Mouse (Mus musculus) lung, adult 2 months (tissue): ENCODE data around the gene Igsf23. TPM values are rescaled to one million over a fixed set of nuclear protein-coding genes. Genes with fewer than 3 reads are reported as not detected.
"Not testable (repeated sequence)": the region's sequence is repeated elsewhere in the genome, so short reads cannot be mapped to it uniquely, and the experiment has no call there.

Experiments
- DNase-seq: peaks from one replicate; pipeline ENCODE4 v3.0.0; 2022
- H3K4me1 ChIP-seq: fragments of 200-500 bp; 2 replicates; pipeline ENCODE4 v1.6.1; 2011; ENCODE audit warnings: low read length; ENCODE audit not compliant: control insufficient read depth, insufficient read depth
- H3K4me3 ChIP-seq: fragments of 200-500 bp; replicated peaks from 2 replicates; pipeline ENCODE3; 2011; ENCODE audit warnings: low read depth, mild to moderate bottlenecking, control low read depth, low read length; ENCODE audit errors: extremely low read depth
- CTCF ChIP-seq: fragments of 200-500 bp; IDR thresholded peaks from 2 replicates; pipeline ENCODE4 v1.5.1; 2011; ENCODE audit warnings: mild to moderate bottlenecking, low read length, control low read depth; ENCODE audit not compliant: insufficient read depth
- POLR2A ChIP-seq: fragments of 200-500 bp; IDR thresholded peaks from 2 replicates; pipeline ENCODE4 v1.6.1; 2011; ENCODE audit warnings: low read depth, mild to moderate bottlenecking, control low read depth, low read length, borderline replicate concordance; ENCODE audit errors: extremely low read depth
- WGBS: fragments of 180-500 bp; shearing (Covaris S2); methylation state at CpG from one replicate; pipeline ENCODE4 v1.1.7; 2018; 5-methylcytosine and 5-hydroxymethylcytosine counted together
- polyA plus RNA-seq: library from polyadenylated mRNA; depleted of rRNA; stranded (reverse); fragments of >200 nt; gene quantifications from 2 replicates; pipeline ENCODE4 v1.2.3, GENCODE M21; 2012; rRNA removed

Gene Igsf23
- polyA plus RNA-seq, result 1.2 and 1.9 TPM in 2 replicates

GRCm38 (mm10) chr7:19950589-19950988, at the start of gene Igsf23:
TSS of gene Igsf23 (minus strand) at chr7:19950756.
- WGBS, result 48% methylated on average over 9 of the region's 9 CpGs

GRCm38 (mm10) chr7:19996721-19997120, 46.2 kb upstream of the Igsf23 start:
- not testable (repeated sequence) for H3K4me3 ChIP-seq, DNase-seq, H3K4me1 ChIP-seq
- WGBS, result 63% methylated on average over 3 of the region's 3 CpGs

More at GRCm38 (mm10) chr7:19950589-19950988, at the start of gene Igsf23:
- no peak for DNase-seq
- no peak within 1 kb of the TSS for H3K4me3 ChIP-seq
- TF ChIP-seq CTCF (no peak), POLR2A (no peak)
- H3K4me1 ChIP-seq, result no peaks in the 10 kb centered on the region

GRCm38 (mm10) chr7:19991165-19991564, 40.6 kb upstream of the Igsf23 start, which contains the start of gene Nlrp9b:
TSS of gene Nlrp9b (plus strand) at chr7:19991465.
- not testable (repeated sequence) for H3K4me3 ChIP-seq, DNase-seq, H3K4me1 ChIP-seq
- 52% methylated on average over 8 of the region's 8 CpGs for WGBS

- H3K4me3 ChIP-seq, result no peak overlapping the region
- no peaks in the 10 kb centered on the region for H3K4me1 ChIP-seq
- 86% methylated on average over 4 of the region's 4 CpGs for WGBS
- TF ChIP-seq POLR2A (no peak), CTCF (no peak)
- no peak for DNase-seq
Measured at GRCm38 (mm10) chr7:19971516-19971915, 21.0 kb upstream of the Igsf23 start.

GRCm38 (mm10) chr7:19970196-19970595, 19.6 kb upstream of the Igsf23 start:
- no peak for DNase-seq
- 89% methylated on average over 8 of the region's 8 CpGs for WGBS

GRCm38 (mm10) chr7:19969541-19970090, 19.1 kb upstream of the Igsf23 start:
- no peak for TF ChIP-seq POLR2A
- TF ChIP-seq CTCF, result no peak
- DNase-seq, result no peak
- WGBS, result 90% methylated on average over 4 of the region's 4 CpGs
- H3K4me1 ChIP-seq, result no peaks in the 10 kb centered on the region
- no peak overlapping the region for H3K4me3 ChIP-seq

More at GRCm38 (mm10) chr7:19970196-19970595, 19.6 kb upstream of the Igsf23 start:
- Histone ChIP-seq H3K4me1 (no peaks in the 10 kb centered on the region), H3K4me3 (no peak overlapping the region)
- no peak for TF ChIP-seq CTCF
- no peak for TF ChIP-seq POLR2A

- TF ChIP-seq POLR2A (no peak), CTCF (no peak)
- DNase-seq, result no peak
- Histone ChIP-seq H3K4me3 (no peak overlapping the region), H3K4me1 (no peaks in the 10 kb centered on the region)
- WGBS, result 63% methylated on average over 3 of the region's 3 CpGs
Measured at GRCm38 (mm10) chr7:19969106-19969505, 18.6 kb upstream of the Igsf23 start.

GRCm38 (mm10) chr7:19964985-19965579, 14.5 kb upstream of the Igsf23 start, which contains the start of gene Ceacam20:
TSS of gene Ceacam20 (plus strand) at chr7:19965412.
- Histone ChIP-seq H3K4me3 (no peak within 1 kb of the TSS), H3K4me1 (no peaks in the 10 kb centered on the region)
- 72% methylated on average over 7 of the region's 7 CpGs for WGBS
- TF ChIP-seq CTCF (no peak), POLR2A (no peak)
- DNase-seq, result no peak

- WGBS, result 75% methylated on average over 1 of the region's 1 CpGs
- DNase-seq, result no peak
- no peak for TF ChIP-seq CTCF
- no peaks in the 10 kb centered on the region for H3K4me1 ChIP-seq
- H3K4me3 ChIP-seq, result no peak overlapping the region
Measured at GRCm38 (mm10) chr7:19962423-19962822, 11.9 kb upstream of the Igsf23 start.

GRCm38 (mm10) chr7:19956341-19956781, 5.8 kb upstream of the Igsf23 start:
- TF ChIP-seq POLR2A (no peak), CTCF (peak; percentile 90)
- Histone ChIP-seq H3K4me1 (0 out of 2 replicates have a peak, but pooled peaks cover 2% of the 10 kb centered on the region), H3K4me3 (no peak overlapping the region)
- WGBS, result 1% methylated on average over 7 of the region's 7 CpGs
- peak; percentile 92 for DNase-seq
